Mouse (Mus musculus): ENCODE measurements around the gene Gm5868. TPM values are rescaled to one million over a fixed set of nuclear protein-coding genes. Genes with fewer than 3 reads are reported as not detected.

Gm5868 gene
- total RNA-seq, 2 experiments from 2014 or later = not detected

Other genes with a start within 250 kb of the Gm5868 start
- gene Corin, start 83.1 kb downstream of the Gm5868 start, total RNA-seq (2021) = 100 to 1,000 TPM; 117 to 153 TPM
- 1 to 10 TPM; 3.6 to 4.9 TPM for gene Nfxl1, start 27.9 kb downstream of the Gm5868 start, total RNA-seq (2021)
- not detected for gene Zar1, start 6.3 kb downstream of the Gm5868 start, total RNA-seq (2021)
- under 1 TPM in 1 of 2 experiments, not detected in 1; 0.18 TPM for gene Cnga1, start 56.7 kb upstream of the Gm5868 start, total RNA-seq (2021)
- not detected for gene Nipal1, start 60.2 kb upstream of the Gm5868 start, total RNA-seq (2021)
- under 1 TPM; 0.10 to 0.51 TPM for gene Txk, start 165.2 kb upstream of the Gm5868 start, total RNA-seq (2021)

All from heart, adult 18-20 months (tissue).